Mouse (Mus musculus) neural tube, embryonic 15.5 days (tissue): Measurements from ENCODE around the gene Ccdc82. TPM values are rescaled to one million over a fixed set of nuclear protein-coding genes. Genes with fewer than 3 reads are reported as not detected.

Experiments used
- ATAC-seq: fragments of 200-750 bp; cut with Nextera tagmentation; 2 replicates; pipeline ENCODE4 v1.8.0; 2017; ENCODE audit warnings: mild to moderate bottlenecking, moderate TSS enrichment, moderate library complexity; ENCODE audit not compliant: low FRiP score
- H3K27ac ChIP-seq: fragments of 300-500 bp; sonication (generic); replicated peaks from 2 replicates; pipeline ENCODE4 v1.5.1; 2015; ENCODE audit warnings: mild to moderate bottlenecking, inconsistent platforms
- H3K27me3 ChIP-seq: fragments of 300-500 bp; sonication (generic); replicated peaks from 2 replicates; pipeline ENCODE4 v1.6.1; 2015; ENCODE audit warnings: inconsistent platforms
- H3K36me3 ChIP-seq: fragments of 300-500 bp; sonication (generic); 2 replicates; pipeline ENCODE4 v1.6.1; 2015; ENCODE audit warnings: inconsistent platforms
- H3K4me1 ChIP-seq: fragments of 300-500 bp; sonication (generic); 2 replicates; pipeline ENCODE4 v1.6.1; 2015; ENCODE audit warnings: inconsistent platforms
- H3K4me2 ChIP-seq: fragments of 300-500 bp; sonication (generic); 2 replicates; pipeline ENCODE4 v1.6.1; 2015; ENCODE audit warnings: inconsistent platforms, mild to moderate bottlenecking, moderate library complexity
- H3K4me3 ChIP-seq: fragments of 300-500 bp; sonication (generic); replicated peaks from 2 replicates; pipeline ENCODE4 v1.5.1; 2015; ENCODE audit warnings: mild to moderate bottlenecking, inconsistent platforms
- H3K9ac ChIP-seq: fragments of 300-500 bp; sonication (generic); replicated peaks from 2 replicates; pipeline ENCODE4 v1.6.1; 2015; ENCODE audit warnings: mild to moderate bottlenecking, inconsistent platforms
- H3K9me3 ChIP-seq: fragments of 300-500 bp; sonication (generic); replicated peaks from 2 replicates; pipeline ENCODE4 v1.6.1; 2016; ENCODE audit warnings: inconsistent platforms
- WGBS: fragments of 180-500 bp; shearing (Covaris S2); methylation state at CpG from one replicate; pipeline ENCODE4 v1.1.7; 2015; ENCODE audit warnings: mixed read lengths; 5-methylcytosine and 5-hydroxymethylcytosine counted together
- polyA plus RNA-seq: library from polyadenylated mRNA; unstranded; fragments of >200 nt; fragmentation: Nextera tagmentation; extraction: Ambion mirVana; gene quantifications from 2 replicates; pipeline ENCODE4 v1.2.1, GENCODE M21; 2015

Ccdc82 gene
- polyA plus RNA-seq, 1 experiment from 2014 or later, result 14.6 TPM

- Histone ChIP-seq H3K9me3 (no peaks in the 10 kb centered on the region), H3K9ac (no peak overlapping the region), H3K4me2 (no peak overlapping the region), H3K27me3 (no peaks in the 10 kb centered on the region), H3K4me1 (no peaks in the 10 kb centered on the region), H3K36me3 (0 out of 2 replicates have a peak, but pooled peaks cover 3% of the 10 kb centered on the region), H3K27ac (no peak overlapping the region), H3K4me3 (no peak overlapping the region)
- 100% methylated on average over 1 of the region's 1 CpGs for WGBS
- ATAC-seq, result no peak
Measured at GRCm38 (mm10) chr9:13256726-13257125, 10.0 kb downstream of the Ccdc82 start.

- Histone ChIP-seq H3K4me3 (no peak overlapping the region), H3K4me2 (no peak overlapping the region), H3K27me3 (no peaks in the 10 kb centered on the region), H3K36me3 (0 out of 2 replicates have a peak, but pooled peaks cover 3% of the 10 kb centered on the region), H3K4me1 (no peaks in the 10 kb centered on the region), H3K27ac (no peak overlapping the region), H3K9ac (no peak overlapping the region), H3K9me3 (no peaks in the 10 kb centered on the region)
- ATAC-seq, result no peak
- 96% methylated on average over 2 of the region's 2 CpGs for WGBS
Measured at GRCm38 (mm10) chr9:13258173-13258572, 11.4 kb downstream of the Ccdc82 start.

GRCm38 (mm10) chr9:13260980-13261379, 14.2 kb downstream of the Ccdc82 start:
- H3K27me3 ChIP-seq, result no peaks in the 10 kb centered on the region
- H3K4me1 ChIP-seq, result no peaks in the 10 kb centered on the region
- WGBS, result 86% methylated on average over 3 of the region's 3 CpGs
- no peak overlapping the region for H3K4me2 ChIP-seq
- no peak overlapping the region for H3K4me3 ChIP-seq
- no peaks in the 10 kb centered on the region for H3K36me3 ChIP-seq
- ATAC-seq, result no peak
- no peak overlapping the region for H3K9ac ChIP-seq
- H3K27ac ChIP-seq, result no peak overlapping the region
- H3K9me3 ChIP-seq, result no peaks in the 10 kb centered on the region

- Histone ChIP-seq H3K9me3 (no peaks in the 10 kb centered on the region), H3K36me3 (peaks cover 3% of the 10 kb centered on the region; the same call in 1 of the 2 replicates), H3K4me2 (no peak overlapping the region), H3K4me1 (no peaks in the 10 kb centered on the region), H3K4me3 (no peak overlapping the region), H3K27me3 (no peaks in the 10 kb centered on the region), H3K9ac (no peak overlapping the region), H3K27ac (no peak overlapping the region)
- WGBS, result 90% methylated on average over 1 of the region's 1 CpGs
- no peak for ATAC-seq
Measured at GRCm38 (mm10) chr9:13273219-13273618, 26.5 kb downstream of the Ccdc82 start.

GRCm38 (mm10) chr9:13287482-13287881, 40.7 kb downstream of the Ccdc82 start:
- WGBS, result 70% methylated on average over 2 of the region's 2 CpGs
- Histone ChIP-seq H3K27me3 (no peaks in the 10 kb centered on the region), H3K9ac (no peak overlapping the region), H3K4me3 (no peak overlapping the region), H3K4me1 (no peaks in the 10 kb centered on the region), H3K4me2 (no peak overlapping the region), H3K9me3 (no peaks in the 10 kb centered on the region), H3K36me3 (no peaks in the 10 kb centered on the region), H3K27ac (no peak overlapping the region)
- no peak for ATAC-seq

- Histone ChIP-seq H3K36me3 (no peaks in the 10 kb centered on the region), H3K4me1 (peaks cover 43% of the 10 kb centered on the region), H3K27ac (peak overlapping the region; percentile 82), H3K4me3 (peak overlapping the region; percentile 66), H3K4me2 (peak overlapping the region; percentile 93), H3K9me3 (no peaks in the 10 kb centered on the region), H3K27me3 (no peaks in the 10 kb centered on the region), H3K9ac (peak overlapping the region; percentile 72)
- WGBS, result under 1% methylated on average over 28 of the region's 28 CpGs
- peak; percentile 83 for ATAC-seq
Measured at GRCm38 (mm10) chr9:13296274-13297121, 49.7 kb downstream of the Ccdc82 start.

GRCm38 (mm10) chr9:13297122-13297667, 50.4 kb downstream of the Ccdc82 start:
- Histone ChIP-seq H3K27ac (peak overlapping the region; percentile 82), H3K4me1 (peaks cover 50% of the 10 kb centered on the region), H3K4me2 (peak overlapping the region; percentile 93), H3K27me3 (no peaks in the 10 kb centered on the region), H3K9ac (peak overlapping the region; percentile 72), H3K9me3 (no peaks in the 10 kb centered on the region), H3K4me3 (peak overlapping the region; percentile 66), H3K36me3 (no peaks in the 10 kb centered on the region)
- under 1% methylated on average over 12 of the region's 12 CpGs for WGBS
- ATAC-seq, result no peak

GRCm38 (mm10) chr9:13297668-13298512, 51.1 kb downstream of the Ccdc82 start, which contains the start of gene Maml2:
TSS of gene Maml2 (plus strand) at chr9:13297957.
- H3K36me3 ChIP-seq, result no peaks in the 10 kb centered on the region
- H3K9ac ChIP-seq, result peak within 1 kb of the TSS; percentile 72
- H3K27me3 ChIP-seq, result no peaks in the 10 kb centered on the region
- WGBS, result under 1% methylated on average over 23 of the region's 23 CpGs
- H3K4me2 ChIP-seq, result peak within 1 kb of the TSS; percentile 93
- peak within 1 kb of the TSS; percentile 66 for H3K4me3 ChIP-seq
- ATAC-seq, result peak; percentile 72
- H3K4me1 ChIP-seq, result peaks cover 55% of the 10 kb centered on the region
- H3K9me3 ChIP-seq, result no peaks in the 10 kb centered on the region
- peak within 1 kb of the TSS; percentile 82 for H3K27ac ChIP-seq

GRCm38 (mm10) chr9:13298513-13298878, 51.7 kb downstream of the Ccdc82 start:
- Histone ChIP-seq H3K4me2 (peak overlapping the region; percentile 93), H3K9ac (peak overlapping the region; percentile 72), H3K4me1 (peaks cover 61% of the 10 kb centered on the region), H3K36me3 (no peaks in the 10 kb centered on the region), H3K27ac (peak overlapping the region; percentile 82), H3K27me3 (no peaks in the 10 kb centered on the region), H3K9me3 (no peaks in the 10 kb centered on the region), H3K4me3 (peak overlapping the region; percentile 66)
- WGBS, result 16% methylated on average over 9 of the region's 9 CpGs
- ATAC-seq, result no peak

GRCm38 (mm10) chr9:13299190-13299589, 52.4 kb downstream of the Ccdc82 start:
- H3K4me1 ChIP-seq, result peaks cover 68% of the 10 kb centered on the region
- H3K9ac ChIP-seq, result 0 out of 2 replicates have a peak overlapping the region, but pooled peaks have one; percentile 34
- 65% methylated on average over 6 of the region's 6 CpGs for WGBS

GRCm38 (mm10) chr9:13300041-13300441, 53.3 kb downstream of the Ccdc82 start:
- Histone ChIP-seq H3K27ac (peak overlapping the region; percentile 82), H3K9ac (peak overlapping the region; percentile 34), H3K4me1 (peaks cover 74% of the 10 kb centered on the region), H3K9me3 (no peaks in the 10 kb centered on the region), H3K4me2 (peak overlapping the region; percentile 93), H3K4me3 (peak overlapping the region; percentile 66), H3K27me3 (no peaks in the 10 kb centered on the region), H3K36me3 (no peaks in the 10 kb centered on the region)
- WGBS, result 21% methylated on average over 3 of the region's 3 CpGs
- ATAC-seq, result no peak

More at GRCm38 (mm10) chr9:13299190-13299589, 52.4 kb downstream of the Ccdc82 start:
- Histone ChIP-seq H3K36me3 (no peaks in the 10 kb centered on the region), H3K9me3 (no peaks in the 10 kb centered on the region), H3K4me2 (peak overlapping the region; percentile 93), H3K27ac (peak overlapping the region; percentile 82), H3K4me3 (peak overlapping the region; percentile 66), H3K27me3 (no peaks in the 10 kb centered on the region)
- no peak for ATAC-seq
